Mouse (Mus musculus): ENCODE results near the gene Tmem200b.
A peak's percentile ranks its signal among the peaks of the same experiment; 100 is the strongest.

GRCm38 (mm10) chr4:131968873-131969272, 47.3 kb downstream of the Tmem200b start:
- TF ChIP-seq POLR2A (IDR thresholded peaks at IDR 0.05; ENCODE audit: insufficient read depth, low read length) (no peak), CTCF (IDR thresholded peaks at IDR 0.05; ENCODE audit: low read depth, low read length) (peak; percentile 34)
